Mouse (Mus musculus): Measurements from ENCODE around the gene Bola3. TPM values are rescaled to one million over a fixed set of nuclear protein-coding genes. Genes with fewer than 3 reads are reported as not detected.

Bola3 gene
- polyA plus RNA-seq, 1 experiment from 2014 or later: 162 TPM

DNA sequence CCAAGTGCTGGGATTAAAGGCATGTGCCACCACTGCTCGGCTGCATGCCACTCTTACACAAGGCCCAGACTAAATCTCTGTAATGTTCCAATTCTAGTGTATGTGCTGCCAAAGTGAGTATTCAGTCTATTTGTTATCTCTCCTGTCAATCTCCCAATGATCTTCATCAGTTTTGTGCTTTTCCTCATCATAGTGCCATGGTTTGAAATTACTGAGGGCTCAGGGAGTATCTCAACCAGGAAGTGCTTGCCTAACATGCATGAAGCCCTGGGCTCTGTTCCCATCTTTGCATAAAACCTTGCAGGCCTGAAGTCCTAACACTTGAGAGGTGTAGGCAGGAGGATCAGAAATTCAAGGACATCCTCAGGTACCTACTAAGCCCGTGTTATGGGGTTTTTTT is 26.2 kb upstream of the Bola3 start:
- Histone ChIP-seq H3K4me3 (ENCODE audit: low read depth, low read length) (no peak overlapping the region), H3K27me3 (ENCODE audit: control insufficient read depth, insufficient read depth, low read length) (no peaks in the 10 kb centered on the region), H3K4me1 (replicated peaks; ENCODE audit: control insufficient read depth, insufficient read depth) (no peaks in the 10 kb centered on the region; the same call in 1 of the 2 replicates), H3K9ac (ENCODE audit: low read length) (no peak overlapping the region), H3K36me3 (ENCODE audit: control insufficient read depth, insufficient read depth, low read length) (no peaks in the 10 kb centered on the region), H3K27ac (replicated peaks) (no peak overlapping the region), H3K9me3 (ENCODE audit: control insufficient read depth, low read length) (no peaks in the 10 kb centered on the region), H3K4me2 (replicated peaks; ENCODE audit: low read depth) (no peak overlapping the region)
- ATAC-seq (ENCODE audit: low FRiP score, low TSS enrichment) (no peak), DNase-seq (ENCODE audit: low spot score) (no peak)
- TF ChIP-seq EP300 (optimal IDR thresholded peaks at IDR 0.05) (no peak), CTCF (IDR thresholded peaks at IDR 0.05; ENCODE audit: low read depth) (no peak)
- 59% methylated on average over 2 of the region's 2 CpGs for WGBS

- H3K4me3 ChIP-seq (ENCODE audit: low read depth, low read length): no peak overlapping the region
- DNase-seq (ENCODE audit: low spot score): no peak
- no peak overlapping the region for H3K9ac ChIP-seq (ENCODE audit: low read length)
- ATAC-seq (ENCODE audit: low FRiP score, low TSS enrichment): no peak
- no peaks in the 10 kb centered on the region for H3K9me3 ChIP-seq (ENCODE audit: control insufficient read depth, low read length)
- WGBS: 57% methylated on average over 8 of the region's 8 CpGs
- no peaks in the 10 kb centered on the region; the same call in 1 of the 2 replicates for H3K4me1 ChIP-seq (replicated peaks; ENCODE audit: control insufficient read depth, insufficient read depth)
- no peak overlapping the region for H3K4me2 ChIP-seq (replicated peaks; ENCODE audit: low read depth)
- H3K27ac ChIP-seq (replicated peaks): peak overlapping the region; percentile 41; the same call in 1 of the 2 replicates
- TF ChIP-seq EP300 (optimal IDR thresholded peaks at IDR 0.05) (no peak), CTCF (IDR thresholded peaks at IDR 0.05; ENCODE audit: low read depth) (no peak)
- H3K27me3 ChIP-seq (ENCODE audit: control insufficient read depth, insufficient read depth, low read length): no peaks in the 10 kb centered on the region
- no peaks in the 10 kb centered on the region for H3K36me3 ChIP-seq (ENCODE audit: control insufficient read depth, insufficient read depth, low read length)
Measured at GRCm38 (mm10) chr6:83323652-83324419, 25.1 kb upstream of the Bola3 start.

- Histone ChIP-seq H3K4me3 (ENCODE audit: low read depth, low read length) (peak within 1 kb of the TSS; percentile 76), H3K27ac (replicated peaks) (peak within 1 kb of the TSS; percentile 96), H3K4me1 (replicated peaks; ENCODE audit: control insufficient read depth, insufficient read depth) (no peaks in the 10 kb centered on the region; the same call in 1 of the 2 replicates), H3K9ac (ENCODE audit: low read length) (peak within 1 kb of the TSS; percentile 88), H3K27me3 (ENCODE audit: control insufficient read depth, insufficient read depth, low read length) (no peaks in the 10 kb centered on the region), H3K9me3 (ENCODE audit: control insufficient read depth, low read length) (no peaks in the 10 kb centered on the region), H3K4me2 (replicated peaks; ENCODE audit: low read depth) (peak within 1 kb of the TSS; percentile 73), H3K36me3 (ENCODE audit: control insufficient read depth, insufficient read depth, low read length) (peaks cover 4% of the 10 kb centered on the region; the same call in 1 of the 2 replicates)
- DNase-seq (ENCODE audit: low spot score) (peak; percentile 95), ATAC-seq (ENCODE audit: low FRiP score, low TSS enrichment) (peak; percentile 98)
- 2% methylated on average over 63 of the region's 65 CpGs for WGBS
- TF ChIP-seq EP300 (optimal IDR thresholded peaks at IDR 0.05) (peak; percentile 99), CTCF (IDR thresholded peaks at IDR 0.05; ENCODE audit: low read depth) (peak; percentile 32)
Measured at GRCm38 (mm10) chr6:83325525-83326393, 23.2 kb upstream of the Bola3 start, which contains the start of the genes Mthfd2 and Mob1a. Mthfd2 (minus strand) TSS chr6:83325908. Mob1a (plus strand) TSS chr6:83326016.

- peaks cover 4% of the 10 kb centered on the region; the same call in 1 of the 2 replicates for H3K36me3 ChIP-seq (ENCODE audit: control insufficient read depth, insufficient read depth, low read length)
- H3K4me2 ChIP-seq (replicated peaks; ENCODE audit: low read depth): peak overlapping the region; percentile 73
- peak overlapping the region; percentile 76 for H3K4me3 ChIP-seq (ENCODE audit: low read depth, low read length)
- no peaks in the 10 kb centered on the region; the same call in 1 of the 2 replicates for H3K4me1 ChIP-seq (replicated peaks; ENCODE audit: control insufficient read depth, insufficient read depth)
- H3K27ac ChIP-seq (replicated peaks): peak overlapping the region; percentile 96
- peak overlapping the region; percentile 88 for H3K9ac ChIP-seq (ENCODE audit: low read length)
- 5% methylated on average over 6 of the region's 6 CpGs for WGBS
- TF ChIP-seq EP300 (optimal IDR thresholded peaks at IDR 0.05): no peak
- no peak for TF ChIP-seq CTCF (IDR thresholded peaks at IDR 0.05; ENCODE audit: low read depth)
- no peaks in the 10 kb centered on the region for H3K9me3 ChIP-seq (ENCODE audit: control insufficient read depth, low read length)
- ATAC-seq (ENCODE audit: low FRiP score, low TSS enrichment): no peak
- no peak for DNase-seq (ENCODE audit: low spot score)
- no peaks in the 10 kb centered on the region for H3K27me3 ChIP-seq (ENCODE audit: control insufficient read depth, insufficient read depth, low read length)
Measured at GRCm38 (mm10) chr6:83326394-83326736, 22.6 kb upstream of the Bola3 start.

DNA sequence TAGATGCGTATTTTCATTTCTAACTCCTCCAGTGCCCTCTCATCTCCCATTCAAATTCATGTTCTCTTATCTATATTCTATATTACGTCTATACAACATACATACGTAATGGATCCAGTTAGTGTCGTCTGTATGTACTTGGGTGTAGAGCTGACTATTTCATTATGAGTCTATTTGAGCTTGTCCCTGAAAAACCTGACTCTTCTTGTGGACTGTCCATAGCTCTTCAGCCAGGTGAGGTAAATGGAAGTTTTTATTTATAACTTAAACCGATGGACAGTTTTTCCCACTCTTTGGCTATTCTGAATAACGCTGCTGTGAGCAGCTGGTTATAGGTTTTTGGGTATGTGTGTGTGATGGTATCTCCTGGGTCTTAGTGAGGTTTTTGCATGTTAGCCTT is 22.2 kb upstream of the Bola3 start:
- Histone ChIP-seq H3K9me3 (ENCODE audit: control insufficient read depth, low read length) (no peaks in the 10 kb centered on the region), H3K9ac (ENCODE audit: low read length) (peak overlapping the region; percentile 88; the same call in 1 of the 2 replicates), H3K36me3 (ENCODE audit: control insufficient read depth, insufficient read depth, low read length) (peaks cover 8% of the 10 kb centered on the region; the same call in 1 of the 2 replicates), H3K4me3 (ENCODE audit: low read depth, low read length) (peak overlapping the region; percentile 76), H3K4me1 (replicated peaks; ENCODE audit: control insufficient read depth, insufficient read depth) (no peaks in the 10 kb centered on the region; the same call in 1 of the 2 replicates), H3K27me3 (ENCODE audit: control insufficient read depth, insufficient read depth, low read length) (no peaks in the 10 kb centered on the region), H3K27ac (replicated peaks) (no peak overlapping the region), H3K4me2 (replicated peaks; ENCODE audit: low read depth) (peak overlapping the region; percentile 73)
- WGBS: 37% methylated on average over 6 of the region's 6 CpGs
- DNase-seq (ENCODE audit: low spot score) (no peak), ATAC-seq (ENCODE audit: low FRiP score, low TSS enrichment) (no peak)
- TF ChIP-seq CTCF (IDR thresholded peaks at IDR 0.05; ENCODE audit: low read depth): no peak
- no peak for TF ChIP-seq EP300 (optimal IDR thresholded peaks at IDR 0.05)
